Mouse (Mus musculus) liver, postnatal 0 days (tissue): ENCODE data around the gene Mydgf.
A peak's percentile ranks its signal among the peaks of the same experiment; 100 is the strongest.

Source experiments
- CTCF ChIP-seq: sonication (generic); IDR thresholded peaks from 2 replicates; pipeline ENCODE4 v1.5.1; 2016; ENCODE audit warnings: antibody characterized with exemption, low read depth
- EP300 ChIP-seq: IDR thresholded peaks from 2 replicates; pipeline ENCODE4 v1.6.1; 2016; ENCODE audit warnings: antibody characterized with exemption, low read depth, mild to moderate bottlenecking

GRCm38 (mm10) chr17:56183658-56184103 is at the start of gene Mydgf:
- TF ChIP-seq CTCF (0 out of 2 replicates have a peak, but pooled peaks have one; percentile 9), EP300 (no peak)
